Mouse (Mus musculus) E14TG2a.4 (cell line): ENCODE measurements around the gene Piwil4.

Experiments
- CTCF ChIP-seq: conservative IDR thresholded peaks from 2 replicates; pipeline ENCODE4 v1.5.1; 2014; ENCODE audit warnings: low read length
- NANOG ChIP-seq: IDR thresholded peaks from 2 replicates; pipeline ENCODE4 v1.6.1; 2014; ENCODE audit warnings: borderline replicate concordance, low read length, mixed read lengths

GRCm38 (mm10) chr9:14718332-14718691 lies 22.2 kb downstream of the Piwil4 start:
- TF ChIP-seq CTCF (no peak), NANOG (no peak)
